Mouse (Mus musculus): Measurements from ENCODE around the gene Rnf123.
A peak's percentile ranks its signal among the peaks of the same experiment; 100 is the strongest.

The Rnf123 gene

GRCm38 (mm10) chr9:108082988-108083431, at the start of gene Rnf123:
TSS of gene Rnf123 (minus strand) at chr9:108083346.
- DNase-seq (ENCODE audit: low spot score in 2 of 2): no peak

- DNase-seq (ENCODE audit: low spot score in 2 of 2): no peak
Measured at GRCm38 (mm10) chr9:108132373-108132772, 49.2 kb upstream of the Rnf123 start.

DNA sequence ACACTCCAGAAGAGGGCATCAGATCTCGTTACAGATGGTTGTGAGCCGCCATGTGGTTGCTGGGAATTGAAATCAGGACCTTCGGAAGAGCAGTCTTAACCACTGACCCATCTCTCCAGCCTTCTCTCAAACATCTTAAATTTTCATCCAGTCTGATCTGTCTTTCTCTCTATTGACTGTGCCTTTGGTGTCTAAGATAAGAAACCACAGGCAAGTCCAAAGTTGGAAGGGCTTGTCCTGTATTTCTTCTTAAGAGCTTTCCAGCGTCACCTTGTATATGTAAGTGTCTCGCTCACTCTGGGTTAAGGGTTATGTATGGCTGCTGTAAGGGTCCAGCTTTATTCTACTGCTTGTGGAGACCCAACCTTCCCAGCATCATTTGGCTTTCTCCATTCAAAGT, 48.4 kb upstream of the Rnf123 start:
- DNase-seq (ENCODE audit: low spot score in 2 of 2): no peak

- no peak for DNase-seq (ENCODE audit: low spot score in 2 of 2)
Measured at GRCm38 (mm10) chr9:108129042-108129948, 46.1 kb upstream of the Rnf123 start.

DNA sequence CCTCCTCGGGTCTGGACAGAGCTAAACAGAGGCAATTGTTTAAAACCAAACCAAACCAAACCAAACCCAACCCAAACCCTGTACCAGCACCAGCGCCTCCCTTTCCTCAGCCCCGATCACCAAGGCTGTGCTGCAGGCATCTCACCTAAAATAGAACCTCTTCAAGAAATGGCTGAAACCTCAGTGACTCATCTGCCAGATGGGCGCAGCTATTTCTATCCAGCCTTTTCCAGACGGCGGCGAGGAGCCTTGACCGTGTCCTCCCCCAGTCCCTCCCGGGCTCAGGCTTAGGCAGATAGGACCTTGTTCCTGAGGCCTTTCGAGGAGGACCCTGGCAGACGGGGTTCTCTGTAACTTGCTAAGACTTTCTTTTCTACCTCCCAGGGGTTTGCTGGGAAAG, 45.1 kb upstream of the Rnf123 start:
- DNase-seq (ENCODE audit: low spot score in 2 of 2): no peak

GRCm38 (mm10) chr9:108126436-108127180, 43.5 kb upstream of the Rnf123 start:
- no peak for DNase-seq (ENCODE audit: low spot score in 2 of 2)

DNA sequence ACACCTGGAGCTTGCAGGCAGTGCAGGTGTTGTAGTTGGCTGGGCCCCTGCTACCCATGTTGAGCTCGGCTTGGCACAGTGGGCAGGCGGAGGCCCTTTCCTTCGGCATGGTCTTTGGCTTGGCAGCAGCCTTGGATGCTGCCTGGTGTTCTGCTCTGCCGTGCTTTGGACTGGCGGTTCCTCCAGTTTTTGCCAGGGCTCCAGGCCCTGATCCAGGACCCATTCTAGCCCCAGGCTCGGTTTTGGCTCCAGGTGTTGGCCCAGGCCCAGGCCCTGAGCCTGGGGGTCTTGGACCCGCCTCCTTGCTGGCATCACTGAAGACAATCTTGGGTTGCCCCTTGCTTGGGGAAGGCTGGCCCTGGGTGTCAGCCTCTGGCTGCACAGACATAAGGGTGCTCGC, 42.6 kb upstream of the Rnf123 start:
- DNase-seq (ENCODE audit: low spot score in 2 of 2): no peak

DNA sequence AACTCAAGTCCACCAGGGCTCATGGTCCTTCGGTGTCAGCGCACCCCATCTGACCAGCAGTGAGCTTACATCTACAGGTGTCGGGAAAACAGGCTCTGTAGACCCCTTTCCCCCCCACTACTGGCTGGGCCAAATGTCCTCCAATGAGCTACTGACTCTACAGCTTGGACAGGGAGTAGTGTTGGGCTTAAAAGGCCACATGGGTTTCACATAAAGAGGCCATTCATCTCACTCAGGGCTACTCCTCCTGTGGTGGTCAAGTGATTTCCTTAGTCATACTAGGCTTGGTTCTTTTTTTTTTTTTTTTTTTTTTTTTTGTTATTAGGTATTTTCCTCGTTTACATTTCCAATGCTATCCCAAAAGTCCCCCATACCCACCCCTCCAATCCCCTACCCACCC, 40.8 kb upstream of the Rnf123 start:
- DNase-seq (ENCODE audit: low spot score in 2 of 2): no peak

- no peak for DNase-seq (ENCODE audit: low spot score in 2 of 2)
Measured at GRCm38 (mm10) chr9:108121170-108121969, 38.2 kb upstream of the Rnf123 start.

DNA sequence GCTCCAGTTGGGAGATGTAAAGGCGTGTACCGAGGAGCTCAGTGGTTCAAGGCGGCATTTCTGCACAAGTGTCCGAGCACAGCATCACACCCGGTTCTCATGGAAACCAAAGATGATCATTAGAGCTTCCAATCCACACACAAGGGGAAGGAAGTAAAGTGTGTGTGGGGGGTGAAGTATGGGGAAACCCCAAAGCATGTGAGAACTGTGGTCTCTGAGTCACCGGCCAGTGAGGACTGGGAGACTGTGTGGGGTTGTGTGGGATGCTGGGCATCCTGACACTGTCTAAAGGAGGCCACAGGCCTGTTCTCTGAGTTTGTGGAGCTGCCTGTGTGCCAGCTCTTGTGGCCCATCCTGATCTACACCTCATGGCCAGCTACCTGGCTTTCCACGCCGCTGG, 37.5 kb upstream of the Rnf123 start:
- no peak for DNase-seq (ENCODE audit: low spot score in 2 of 2)

GRCm38 (mm10) chr9:108119891-108120411, 36.8 kb upstream of the Rnf123 start:
- DNase-seq (ENCODE audit: low spot score in 2 of 2): no peak

DNA sequence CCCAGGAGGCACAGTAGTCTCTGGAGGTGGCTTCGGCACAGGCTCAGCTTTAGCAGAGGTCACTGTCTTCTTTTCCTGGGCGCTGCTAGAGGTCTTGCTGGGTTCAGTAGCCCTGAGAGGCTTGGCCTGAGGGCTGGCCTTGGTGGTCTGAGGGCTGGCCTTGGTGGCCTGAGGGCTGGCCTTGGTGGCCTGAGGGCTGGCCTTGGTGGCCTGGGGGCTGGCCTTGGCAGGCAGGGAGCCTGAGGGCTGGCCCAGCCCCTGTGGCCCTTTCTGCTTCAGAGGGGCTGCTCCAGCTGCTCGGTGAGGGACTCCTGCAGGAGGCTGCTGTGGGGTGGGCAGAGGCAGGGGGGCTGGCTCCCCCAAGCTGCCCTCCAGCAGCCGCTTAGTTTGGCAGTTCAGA, 34.0 kb upstream of the Rnf123 start:
- no peak for DNase-seq (ENCODE audit: low spot score in 2 of 2)

DNA sequence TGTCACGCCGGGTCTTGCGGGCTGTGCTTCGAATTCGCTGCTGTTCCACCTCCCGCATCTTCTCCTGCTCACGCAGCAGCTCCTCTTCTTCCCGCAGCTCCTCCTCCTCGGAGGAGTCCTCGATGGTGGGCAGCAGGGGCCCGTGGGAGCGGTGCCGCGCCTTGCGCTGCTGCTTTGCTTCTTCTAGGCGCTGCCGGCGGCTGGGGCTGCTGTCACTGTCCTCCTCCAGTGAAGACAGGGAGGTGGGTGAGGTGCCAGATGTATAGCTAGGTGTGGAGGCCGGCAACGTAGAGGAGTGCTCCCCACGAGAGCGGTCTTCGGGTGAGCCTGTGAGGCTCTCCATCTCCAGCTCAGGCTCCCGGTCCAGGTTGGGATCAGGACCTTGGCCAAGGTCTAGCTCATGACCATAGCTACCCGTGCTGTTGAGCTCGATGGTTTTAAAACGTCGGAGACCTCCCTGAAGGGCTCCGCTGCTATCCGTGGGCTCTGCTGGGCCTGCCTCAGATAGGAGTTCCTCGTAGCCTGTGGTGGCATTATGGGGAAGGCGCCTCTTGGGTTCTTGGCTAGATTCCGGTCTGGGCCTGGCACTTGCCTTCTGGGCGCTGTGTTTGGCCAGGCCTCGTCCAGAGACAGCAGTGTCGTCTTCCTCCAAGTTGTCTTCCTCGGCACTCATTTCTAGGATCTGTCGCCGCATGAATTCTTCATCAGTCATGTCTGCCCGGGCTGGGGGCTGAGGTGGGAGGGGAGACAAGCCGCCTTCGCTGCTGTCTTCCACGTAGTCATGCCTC, 32.3 kb upstream of the Rnf123 start:
- no peak for DNase-seq (ENCODE audit: low spot score in 2 of 2)

DNA sequence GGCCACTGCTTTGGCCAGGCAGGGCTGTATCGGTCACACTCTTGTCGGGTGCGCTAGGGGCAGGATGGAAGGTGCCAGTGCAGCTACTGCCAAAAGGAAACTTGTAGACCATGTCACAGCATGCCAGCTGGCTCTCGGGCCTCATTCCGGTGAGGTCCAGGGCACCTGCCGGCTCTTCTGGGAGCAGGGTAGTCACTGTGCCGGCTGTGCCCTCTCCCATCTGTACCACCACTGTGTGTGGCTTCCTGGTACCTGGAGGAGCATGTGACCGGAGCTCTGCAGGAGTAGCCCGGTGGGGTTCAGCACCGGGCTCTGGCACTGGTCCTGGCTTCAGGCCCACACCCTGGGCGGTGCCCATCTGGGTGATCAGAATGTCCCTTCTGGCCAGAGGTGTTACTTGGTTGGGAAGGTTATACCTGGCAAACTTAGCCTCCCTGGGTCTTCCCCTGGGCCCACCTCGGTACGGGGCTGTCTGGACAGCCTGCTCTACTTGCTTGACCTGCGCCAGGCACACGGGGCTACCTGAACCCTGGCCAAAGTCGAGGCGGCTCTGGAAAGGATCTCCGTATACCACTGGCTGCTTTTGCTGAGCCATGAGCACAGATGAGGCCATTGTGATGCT, 29.7 kb upstream of the Rnf123 start:
- DNase-seq (ENCODE audit: low spot score in 2 of 2): no peak

DNA sequence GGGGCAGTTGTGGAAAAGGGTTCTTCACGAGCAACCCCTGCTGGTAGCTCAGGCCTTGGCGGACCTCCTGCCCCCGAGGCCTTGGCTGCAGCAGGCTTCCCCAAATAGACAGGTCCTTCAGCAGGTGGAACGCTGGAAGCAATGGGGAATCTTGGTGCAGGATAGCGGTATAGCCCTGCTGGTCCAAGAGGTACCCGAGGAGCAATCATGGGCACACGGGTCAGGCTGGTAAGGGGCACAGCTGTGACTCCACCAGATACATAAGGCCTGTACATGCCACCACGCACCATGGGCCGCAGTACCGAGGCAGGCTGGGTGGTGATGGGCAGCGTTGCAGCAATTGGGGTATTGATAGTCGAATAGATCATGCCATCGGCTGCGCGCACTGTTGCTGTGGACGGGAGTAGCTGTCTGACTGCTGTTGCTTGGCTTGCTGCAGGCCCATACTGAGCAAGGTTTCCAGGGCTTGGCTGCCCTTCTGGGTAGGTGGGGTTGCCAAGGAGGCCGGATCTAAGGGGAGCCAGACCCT, 28.5 kb upstream of the Rnf123 start:
- no peak for DNase-seq (ENCODE audit: low spot score in 2 of 2)

GRCm38 (mm10) chr9:108111101-108111592, 28.0 kb upstream of the Rnf123 start:
- peak in 1 of 2 experiments; percentile 70 for DNase-seq (ENCODE audit: low spot score in 2 of 2)

DNA sequence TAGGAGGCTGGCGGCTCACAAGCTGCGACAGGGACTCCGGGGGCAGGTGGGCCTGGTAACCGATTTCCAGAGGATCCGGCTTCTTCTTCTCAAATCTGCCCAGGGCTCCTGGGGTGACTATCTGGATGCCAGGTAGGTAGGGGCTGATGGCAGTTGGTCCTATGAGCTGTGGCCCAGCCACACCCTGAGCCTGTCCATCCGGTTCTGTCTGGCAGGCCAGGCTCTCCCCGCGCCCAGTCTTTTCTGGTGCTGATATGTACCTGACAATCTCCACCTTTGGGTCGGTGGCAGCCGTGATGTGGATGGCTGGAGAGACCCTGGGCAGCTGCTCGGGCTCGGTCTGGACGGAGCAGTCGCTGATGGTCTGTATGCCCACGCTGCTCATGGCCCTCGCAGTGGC, 27.0 kb upstream of the Rnf123 start:
- no peak for DNase-seq (ENCODE audit: low spot score in 2 of 2)

DNA sequence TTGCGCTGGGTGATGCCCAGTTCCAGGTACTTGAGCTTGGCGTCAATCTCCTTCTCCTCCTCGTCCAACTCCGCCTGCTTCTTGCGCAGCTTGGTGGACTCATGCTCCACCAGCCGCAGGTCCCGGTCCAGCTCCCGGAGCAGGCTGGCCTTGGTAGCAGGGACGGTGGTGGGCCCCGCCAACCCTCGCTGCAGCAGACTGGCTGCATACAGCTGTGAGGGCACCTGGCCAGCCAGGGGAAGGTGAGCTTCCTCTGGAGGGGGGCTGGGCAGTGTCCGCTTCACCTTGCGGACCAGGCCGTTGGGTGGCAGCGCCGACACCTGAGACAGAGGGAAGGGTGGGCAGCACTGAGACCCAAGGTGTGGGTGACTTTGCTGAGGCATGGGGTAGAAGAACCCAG, 24.7 kb upstream of the Rnf123 start:
- no peak for DNase-seq (ENCODE audit: low spot score in 2 of 2)

DNA sequence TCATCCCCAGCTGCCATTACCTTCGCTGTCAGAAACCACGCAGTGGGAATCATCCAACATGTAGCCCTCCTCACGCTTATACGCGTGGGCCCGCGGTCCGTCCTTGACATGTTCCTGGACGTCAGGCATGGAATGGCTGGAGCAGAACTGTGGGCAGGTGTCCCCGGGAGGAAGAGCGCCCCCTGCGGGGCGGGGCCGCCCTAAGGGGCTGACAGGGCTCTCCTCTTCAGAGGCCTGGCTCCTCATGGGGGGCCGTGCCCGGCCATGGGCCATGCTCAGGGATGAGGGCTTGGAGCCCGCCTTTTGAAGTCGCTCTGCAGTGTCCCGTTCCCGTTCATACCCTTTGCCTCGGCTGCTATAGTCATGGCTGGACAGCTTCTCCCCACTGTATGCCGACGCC, 22.9 kb upstream of the Rnf123 start:
- peak in 1 of 2 experiments; percentile 24 for DNase-seq (ENCODE audit: low spot score in 2 of 2)

GRCm38 (mm10) chr9:108105549-108105863, 22.4 kb upstream of the Rnf123 start:
- DNase-seq (ENCODE audit: low spot score in 2 of 2): peak in 1 of 2 experiments; percentile 19

Measured in spleen, postnatal 4 days (tissue).